Mouse (Mus musculus) ES-Bruce4 (cell line): ENCODE data around the gene Ccn6.

Experiments
- CTCF ChIP-seq: IDR thresholded peaks from one replicate; pipeline ENCODE4 v1.8.1; 2011; ENCODE audit warnings: low read depth, low read length
- EP300 ChIP-seq: IDR thresholded peaks from 2 replicates; pipeline ENCODE4 v1.6.1; 2011; ENCODE audit warnings: low read depth, low read length; ENCODE audit not compliant: insufficient read depth
- POLR2A ChIP-seq: IDR thresholded peaks from one replicate; pipeline ENCODE4 v1.8.1; 2011; ENCODE audit warnings: low read length; ENCODE audit not compliant: insufficient read depth

GRCm38 (mm10) chr10:39133462-39134310, 29.9 kb downstream of the Ccn6 start, which contains the start of the genes Fam229b and Tube1:
- peak; percentile 77 for TF ChIP-seq POLR2A
- no peak for TF ChIP-seq CTCF
- 0 out of 2 replicates have a peak, but pooled peaks have one; percentile 43 for TF ChIP-seq EP300
